In the genomic region with DNA sequence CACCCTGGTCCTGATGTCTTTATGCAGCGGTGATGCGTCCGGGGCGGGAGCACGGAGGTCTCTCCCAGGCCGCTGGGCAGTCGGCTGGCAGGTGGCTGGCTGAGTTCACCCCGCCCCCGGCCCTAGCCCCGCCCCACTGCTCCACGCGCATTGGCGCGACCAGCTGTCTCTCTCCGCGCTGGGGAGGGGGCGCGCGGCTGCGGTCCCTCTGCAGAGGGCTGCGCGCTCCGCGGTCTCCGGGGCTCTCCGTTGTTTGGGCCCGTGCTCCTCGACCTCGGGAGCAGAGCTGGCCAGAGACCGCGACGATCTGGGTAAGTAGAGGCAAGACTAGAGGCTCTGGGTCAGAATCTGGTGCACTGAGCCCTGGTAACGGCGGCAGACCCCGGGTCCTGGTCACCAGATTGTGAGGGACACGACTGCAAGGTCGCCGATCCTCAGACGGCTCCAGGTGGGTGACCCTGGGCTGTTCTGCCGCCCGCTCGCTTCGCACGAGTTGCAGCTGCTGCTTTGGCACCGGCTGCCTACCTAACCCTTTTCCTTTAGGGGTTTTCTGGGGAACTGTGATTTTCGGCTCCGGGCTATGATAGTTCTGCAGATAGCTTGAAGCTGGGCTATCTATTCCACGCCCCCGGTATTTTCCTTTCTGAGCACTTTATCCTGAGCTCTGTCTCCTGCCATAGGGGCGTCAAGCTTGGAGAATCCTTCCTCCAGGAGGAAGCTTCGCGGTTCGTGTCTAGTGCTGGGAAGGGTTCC, we compare ENCODE assay signal across 7 mouse cellular contexts. TPM values are rescaled to one million over a fixed set of nuclear protein-coding genes. Genes with fewer than 3 reads are reported as not detected.
DNase-seq lines count a peak whose midpoint lies in the region; ATAC-seq and TF ChIP-seq lines count a peak whose summit lies in the region.

Akap5 (plus strand) TSS at position 213 of the 753 bp plus-strand sequence.

- ATAC-seq in activated CD4-positive, CD25-positive, alpha-beta regulatory T cell, adult 4 months: peak; percentile 52
- peak; percentile 98 for ATAC-seq in hindbrain, embryonic 13.5 days (ENCODE audit: low FRiP score)

- TF ChIP-seq CTCF in spleen, adult 2 months (IDR thresholded peaks at IDR 0.05; ENCODE audit: extremely low read depth, insufficient read depth, insufficient read length, insufficient replicate concordance): no peak

- H3K4me1 ChIP-seq in hindbrain, embryonic 13.5 days (replicated peaks): peaks cover 12% of the 10 kb centered on the region
- peaks cover 12% of the 10 kb centered on the region for H3K4me1 ChIP-seq in limb, embryonic 10.5 days
- peaks cover 14% of the 10 kb centered on the region for H3K4me1 ChIP-seq in midbrain, embryonic 10.5 days
- no peaks in the 10 kb centered on the region; the same call in 1 of the 2 replicates for H3K4me1 ChIP-seq in spleen, adult 2 months (ENCODE audit: control insufficient read depth, insufficient read depth, insufficient read length)

- 1% methylated on average over 53 of the region's 53 CpGs for WGBS in hindbrain, embryonic 13.5 days
- WGBS in limb, embryonic 10.5 days: 2% methylated on average over 53 of the region's 53 CpGs
- 2% methylated on average over 53 of the region's 53 CpGs for WGBS in midbrain, embryonic 10.5 days
- 6% methylated on average over 53 of the region's 53 CpGs for WGBS in spleen, adult 2 months

- no peaks in the 10 kb centered on the region for H3K9me3 ChIP-seq in hindbrain, embryonic 13.5 days
- no peaks in the 10 kb centered on the region for H3K9me3 ChIP-seq in limb, embryonic 10.5 days (replicated peaks)
- no peaks in the 10 kb centered on the region for H3K9me3 ChIP-seq in midbrain, embryonic 10.5 days (replicated peaks)

- peak within 1 kb of the TSS; percentile 65 for H3K4me2 ChIP-seq in hindbrain, embryonic 13.5 days

- peak within 1 kb of the TSS; percentile 75 for H3K27ac ChIP-seq in hindbrain, embryonic 13.5 days
- peak within 1 kb of the TSS; percentile 82 for H3K27ac ChIP-seq in limb, embryonic 10.5 days
- H3K27ac ChIP-seq in midbrain, embryonic 10.5 days (replicated peaks): peak within 1 kb of the TSS; percentile 86
- H3K27ac ChIP-seq in spleen, adult 2 months (ENCODE audit: insufficient read depth, low read length): no peak within 1 kb of the TSS

- TF ChIP-seq POLR2A in spleen, adult 2 months (IDR thresholded peaks at IDR 0.05; ENCODE audit: low read depth, low read length): no peak

- H3K36me3 ChIP-seq in hindbrain, embryonic 13.5 days: peaks cover 29% of the 10 kb centered on the region
- H3K36me3 ChIP-seq in limb, embryonic 10.5 days: peaks cover 17% of the 10 kb centered on the region
- peaks cover 33% of the 10 kb centered on the region for H3K36me3 ChIP-seq in midbrain, embryonic 10.5 days
- H3K36me3 ChIP-seq in spleen, adult 2 months (ENCODE audit: control insufficient read depth, insufficient read depth, low read length): no peaks in the 10 kb centered on the region

- H3K4me3 ChIP-seq in hindbrain, embryonic 13.5 days: peak within 1 kb of the TSS; percentile 69
- peak within 1 kb of the TSS; percentile 69 for H3K4me3 ChIP-seq in limb, embryonic 10.5 days
- peak within 1 kb of the TSS; percentile 72 for H3K4me3 ChIP-seq in midbrain, embryonic 10.5 days
- H3K4me3 ChIP-seq in spleen, adult 2 months (ENCODE audit: extremely low read depth, insufficient read depth, insufficient read length): peak within 1 kb of the TSS; percentile 57

- no peaks in the 10 kb centered on the region for H3K27me3 ChIP-seq in hindbrain, embryonic 13.5 days
- H3K27me3 ChIP-seq in limb, embryonic 10.5 days (ENCODE audit: low read depth, poor library complexity, severe bottlenecking): peaks cover 19% of the 10 kb centered on the region
- H3K27me3 ChIP-seq in midbrain, embryonic 10.5 days (ENCODE audit: low read depth, poor library complexity, severe bottlenecking): peaks cover 14% of the 10 kb centered on the region
- H3K27me3 ChIP-seq in spleen, adult 2 months (ENCODE audit: control insufficient read depth, insufficient read depth, low read length): 0 out of 2 replicates have a peak, but pooled peaks cover 4% of the 10 kb centered on the region

- peak within 1 kb of the TSS; percentile 76 for H3K9ac ChIP-seq in hindbrain, embryonic 13.5 days

- peak; percentile 27 to 53 for DNase-seq in cerebellum, adult 18-20 months
- peak; percentile 70 for DNase-seq in forelimb bud, embryonic 11.5 days (ENCODE audit: low read depth, low spot score)
- DNase-seq in limb, embryonic 10.5 days (ENCODE audit: low spot score): peak; percentile 89
- DNase-seq in midbrain, embryonic 10.5 days (ENCODE audit: low spot score): peak; percentile 89
- DNase-seq in spleen, adult 2 months (ENCODE audit: low read depth in 1 of 2, low spot score in 2 of 2): peak in 1 of 2 experiments; percentile 18

RNA-seq across cellular contexts. Expression of gene Akap5, which starts in this region (rescaled TPM):
- 1 to 10 TPM; 1.3 to 2.2 TPM for polyA plus RNA-seq in activated CD4-positive, CD25-positive, alpha-beta regulatory T cell, adult 4 months (2017; shearing (Covaris generic))
- 7.4 and 7.9 TPM in 2 replicates for polyA plus RNA-seq in hindbrain, embryonic 13.5 days (2015; fragmentation: Nextera tagmentation; extraction: Ambion mirVana)
- 1.2 and 1.9 TPM in 2 replicates for polyA plus RNA-seq in limb, embryonic 10.5 days (2016; fragmentation: Nextera tagmentation; extraction: Ambion mirVana)
- 2.5 and 4.7 TPM in 2 replicates for polyA plus RNA-seq in midbrain, embryonic 10.5 days (2016; fragmentation: Nextera tagmentation; extraction: Ambion mirVana)
- polyA plus RNA-seq in spleen, adult 2 months (2012; rRNA removed): 0.22 and 0.29 TPM in 2 replicates
